Mouse (Mus musculus): Measurements from ENCODE around the gene Cldn14.

DNA sequence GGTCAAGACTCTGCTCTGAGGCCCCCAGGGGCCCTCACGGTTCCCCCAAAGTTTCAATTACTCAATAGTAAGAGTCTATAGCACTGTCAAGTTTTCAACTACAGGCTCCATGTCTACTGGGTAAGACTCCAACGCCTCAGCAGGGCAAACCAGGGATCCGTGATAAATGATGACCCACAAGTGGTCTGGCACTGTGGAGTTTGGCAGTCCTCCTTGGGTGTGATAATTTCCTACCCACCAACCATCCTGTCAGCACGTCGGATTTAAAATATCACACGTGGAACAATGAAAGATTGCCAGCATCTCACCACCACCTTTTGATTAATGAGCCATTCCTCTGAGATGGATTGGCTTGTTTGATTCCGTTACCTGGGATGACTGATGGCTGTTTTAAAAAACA is 51.7 kb downstream of the Cldn14 start:
- TF ChIP-seq POLR2A (IDR thresholded peaks at IDR 0.05; ENCODE audit: low read depth, low read length) (no peak), CTCF (IDR thresholded peaks at IDR 0.05; ENCODE audit: borderline replicate concordance, insufficient read depth, low read length) (no peak)
